Mouse (Mus musculus) T-cell, adult 2 months (primary cell): ENCODE data around the gene Gm21970.

ENCODE experiments used
- DNase-seq: peaks from one replicate; pipeline ENCODE4 v3.0.0; 2022; ENCODE audit warnings: low spot score

Gene Gm21970

GRCm38 (mm10) chr16:91463400-91463799, 71.9 kb downstream of the Gm21970 start:
- peak; percentile 64 for DNase-seq

DNA sequence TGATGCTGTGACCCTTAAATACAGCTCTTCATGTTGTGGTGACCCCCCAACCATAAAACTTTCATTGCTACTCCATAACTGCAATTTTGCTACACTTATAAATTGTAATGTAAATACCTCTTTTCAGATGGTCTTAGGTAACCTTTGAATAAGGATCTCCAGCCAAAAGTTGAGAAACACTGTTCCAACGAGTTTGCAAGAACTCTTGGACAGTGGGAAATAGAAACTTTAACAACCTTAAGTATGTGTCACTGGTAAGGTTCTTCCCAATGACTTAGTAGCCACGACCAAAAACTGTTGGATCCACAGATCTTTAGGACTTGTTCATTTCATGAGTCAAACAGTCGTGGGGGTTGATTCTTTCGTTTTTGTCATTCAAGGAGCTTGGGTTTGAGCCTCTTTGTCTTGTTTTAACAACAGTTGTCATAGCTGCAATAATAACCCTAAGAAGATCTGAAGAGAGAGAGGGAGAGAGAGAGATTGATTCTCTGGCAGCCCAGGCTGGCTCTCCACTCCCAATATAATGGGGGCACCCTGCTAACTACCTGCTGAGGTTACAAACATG, 72.4 kb downstream of the Gm21970 start:
- no peak for DNase-seq

DNA sequence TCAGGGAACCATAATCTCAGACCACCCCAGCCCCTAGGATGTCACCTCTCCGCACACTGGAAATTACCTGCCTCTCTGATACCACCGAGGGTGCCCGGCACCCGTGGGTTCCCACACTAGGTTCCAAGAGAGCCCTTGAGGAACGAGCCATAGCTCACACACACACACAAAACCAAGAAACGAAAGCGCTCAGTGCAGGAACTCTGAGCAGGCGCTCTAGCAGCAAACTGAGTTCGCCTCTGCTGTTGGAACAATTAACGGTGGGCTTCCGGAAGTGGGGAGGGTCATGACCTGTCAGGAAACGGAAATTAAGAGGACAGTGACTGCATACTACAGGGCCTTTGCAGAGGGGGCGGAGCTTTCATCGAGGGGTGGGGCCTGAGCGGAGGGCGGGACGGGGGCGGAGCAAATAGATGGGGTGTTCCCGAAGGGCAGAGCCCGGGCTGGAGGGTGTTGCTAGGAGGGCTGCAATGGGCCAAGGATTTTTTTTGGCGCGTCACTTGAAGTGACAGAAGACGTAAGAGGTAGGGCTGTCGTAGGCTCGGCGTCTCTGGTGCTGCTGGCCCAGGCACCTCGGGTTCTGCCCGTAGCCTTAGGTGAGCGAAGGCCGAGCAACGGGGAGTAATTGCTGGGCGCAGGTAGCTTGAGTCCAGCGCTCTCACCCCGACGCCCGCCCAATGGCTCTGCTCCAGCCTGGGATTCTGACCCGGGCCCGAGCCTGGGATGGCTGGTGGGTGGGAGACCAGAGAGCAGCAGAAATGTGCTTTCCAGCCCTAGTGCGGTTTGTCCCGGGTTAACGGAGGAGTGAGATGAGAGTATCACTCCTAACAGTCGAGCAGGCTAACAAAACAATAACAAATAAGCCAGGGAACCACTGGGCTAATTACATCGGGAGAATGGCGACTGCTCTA, 73.3 kb downstream of the Gm21970 start:
- peak; percentile 90 for DNase-seq

GRCm38 (mm10) chr16:91465505-91466240, 74.2 kb downstream of the Gm21970 start:
- DNase-seq, result no peak

- DNase-seq, result peak; percentile 59
Measured at GRCm38 (mm10) chr16:91466566-91466965, 75.0 kb downstream of the Gm21970 start.
